Mouse (Mus musculus) effector memory CD4-positive, alpha-beta T cell, adult 5 months (primary cell): ENCODE results near the gene 1700019N19Rik. TPM values are rescaled to one million over a fixed set of nuclear protein-coding genes. Genes with fewer than 3 reads are reported as not detected.

Experiments used
- polyA plus RNA-seq: library from polyadenylated mRNA; unstranded; fragments of 100-300 nt; shearing (Covaris generic); gene quantifications from one replicate; pipeline ENCODE4 v1.2.1, GENCODE M21; 2017

Gene 1700019N19Rik
- not detected for polyA plus RNA-seq

DNA sequence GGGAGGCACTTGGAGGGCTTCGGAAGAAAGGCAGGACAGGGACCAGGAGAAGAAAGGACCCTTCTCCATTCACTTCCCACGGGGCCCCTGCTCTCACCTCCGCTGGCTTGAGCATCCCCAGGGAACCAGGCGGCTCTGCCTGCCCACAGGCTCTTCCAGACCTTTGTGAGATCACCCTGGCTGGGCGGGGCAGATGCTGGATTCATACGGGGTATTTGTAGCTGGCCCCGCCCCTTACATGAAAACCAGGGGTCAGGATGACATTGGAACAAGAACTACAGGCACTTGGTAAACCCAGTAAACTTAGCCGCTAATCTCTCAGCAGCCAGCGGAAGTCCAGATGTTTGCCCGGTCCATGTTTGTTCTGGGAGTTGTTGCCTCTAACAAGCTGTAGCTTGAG lies at the start of gene 1700019N19Rik:
1700019N19Rik (minus strand) TSS at position 178 of the 400 bp plus-strand sequence.

DNA sequence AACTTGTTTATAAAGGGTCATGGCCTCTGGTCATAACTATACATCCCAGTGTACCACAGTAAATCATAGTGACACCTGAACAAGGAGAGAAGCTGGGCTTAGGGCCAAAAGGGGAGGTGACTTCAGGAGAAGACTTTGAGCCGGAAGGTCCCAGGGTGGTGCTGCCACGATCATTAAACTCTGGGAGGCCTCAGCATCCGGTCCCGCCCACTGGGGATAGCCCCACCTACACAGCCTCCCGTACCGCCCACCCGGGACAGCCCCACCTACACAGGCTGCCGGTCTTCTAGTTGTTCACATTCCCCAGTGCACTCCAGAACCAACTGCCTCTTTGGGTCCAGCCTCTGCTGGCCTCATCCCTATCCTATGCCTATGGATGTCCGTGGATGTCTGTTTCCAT lies 34.8 kb downstream of the 1700019N19Rik start, which contains the start of gene Pnliprp2:
Pnliprp2 (plus strand) TSS at position 297 of the 400 bp plus-strand sequence.

Other genes with a start within 250 kb of the 1700019N19Rik start
- gene Pnlip, start 142.0 kb downstream of the 1700019N19Rik start, polyA plus RNA-seq = not detected
- not detected for gene Pnliprp1, start 65.6 kb downstream of the 1700019N19Rik start, polyA plus RNA-seq
- not detected for gene Pnliprp2, start 34.7 kb downstream of the 1700019N19Rik start, polyA plus RNA-seq
- gene Eno4, start 149.0 kb upstream of the 1700019N19Rik start, polyA plus RNA-seq = not detected
- 0.71 TPM for gene Hspa12a, start 149.2 kb upstream of the 1700019N19Rik start, polyA plus RNA-seq